Mouse (Mus musculus): ENCODE measurements around the gene Cnpy3.

GRCm38 (mm10) chr17:46799680-46800079 is 47.7 kb upstream of the Cnpy3 start:
- TF ChIP-seq CTCF (IDR thresholded peaks at IDR 0.05; ENCODE audit: control insufficient read depth, insufficient read depth, insufficient read length) (no peak), CEBPB (IDR thresholded peaks at IDR 0.05; ENCODE audit: low read depth) (no peak), FOSL1 (IDR thresholded peaks at IDR 0.05; ENCODE audit: insufficient read depth, low read length, poor library complexity, severe bottlenecking) (no peak), MYOD1 (IDR thresholded peaks at IDR 0.05; ENCODE audit: control insufficient read depth, insufficient read length, low read depth) (no peak), USF1 (IDR thresholded peaks at IDR 0.05; ENCODE audit: low read depth) (no peak), MYOG (IDR thresholded peaks at IDR 0.05; ENCODE audit: control insufficient read depth, extremely low read depth, insufficient read length) (no peak), MAX (IDR thresholded peaks at IDR 0.05) (no peak)

All from C2C12 (cell line).